Mouse (Mus musculus): Measurements from ENCODE around the gene Scn1b.

Scn1b gene

DNA sequence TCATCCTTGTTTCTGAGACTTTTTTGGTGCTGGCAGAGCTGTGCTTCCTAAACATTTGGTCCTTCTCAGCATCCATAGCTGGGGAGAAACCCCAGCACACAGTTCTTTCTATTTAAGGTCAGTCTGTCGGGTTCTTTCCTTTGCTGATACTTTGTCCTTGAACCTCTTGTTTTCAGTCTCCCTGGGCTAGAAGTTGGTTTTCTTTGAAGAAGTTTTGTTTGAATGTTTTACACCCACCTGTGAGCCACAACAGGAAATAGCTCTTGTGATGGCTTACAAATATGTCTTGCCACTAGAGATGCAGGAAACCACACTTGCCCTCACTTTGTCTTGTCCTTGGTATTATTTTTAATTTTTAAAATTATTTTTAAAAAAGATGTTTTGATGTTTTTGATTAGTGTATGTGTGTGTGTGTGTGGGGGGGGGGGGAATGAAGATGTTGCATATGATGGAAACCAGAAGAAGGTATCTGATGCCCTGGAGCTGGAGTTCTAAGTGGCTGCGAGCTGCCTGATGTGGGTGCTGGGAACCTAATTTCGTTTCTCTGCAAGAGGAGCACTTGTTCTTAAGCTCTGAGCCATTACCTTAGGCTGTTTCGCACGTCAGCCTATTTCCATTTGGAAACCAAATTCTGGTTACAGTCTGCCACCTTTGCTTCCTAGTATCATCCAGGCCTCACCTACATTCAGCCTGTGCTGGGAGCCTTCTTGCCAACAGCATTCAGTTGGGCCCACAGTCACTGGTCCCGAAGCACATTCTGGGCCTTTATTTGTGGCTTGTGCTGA lies 26.9 kb upstream of the Scn1b start:
- peak; percentile 38 for DNase-seq (ENCODE audit: low read depth, low spot score)
- H3K36me3 ChIP-seq (ENCODE audit: control insufficient read depth, insufficient read depth, low read length, poor library complexity, severe bottlenecking): no peaks in the 10 kb centered on the region
- no peaks in the 10 kb centered on the region for H3K27me3 ChIP-seq (ENCODE audit: control insufficient read depth, insufficient read depth, low read length, poor library complexity, severe bottlenecking)

DNA sequence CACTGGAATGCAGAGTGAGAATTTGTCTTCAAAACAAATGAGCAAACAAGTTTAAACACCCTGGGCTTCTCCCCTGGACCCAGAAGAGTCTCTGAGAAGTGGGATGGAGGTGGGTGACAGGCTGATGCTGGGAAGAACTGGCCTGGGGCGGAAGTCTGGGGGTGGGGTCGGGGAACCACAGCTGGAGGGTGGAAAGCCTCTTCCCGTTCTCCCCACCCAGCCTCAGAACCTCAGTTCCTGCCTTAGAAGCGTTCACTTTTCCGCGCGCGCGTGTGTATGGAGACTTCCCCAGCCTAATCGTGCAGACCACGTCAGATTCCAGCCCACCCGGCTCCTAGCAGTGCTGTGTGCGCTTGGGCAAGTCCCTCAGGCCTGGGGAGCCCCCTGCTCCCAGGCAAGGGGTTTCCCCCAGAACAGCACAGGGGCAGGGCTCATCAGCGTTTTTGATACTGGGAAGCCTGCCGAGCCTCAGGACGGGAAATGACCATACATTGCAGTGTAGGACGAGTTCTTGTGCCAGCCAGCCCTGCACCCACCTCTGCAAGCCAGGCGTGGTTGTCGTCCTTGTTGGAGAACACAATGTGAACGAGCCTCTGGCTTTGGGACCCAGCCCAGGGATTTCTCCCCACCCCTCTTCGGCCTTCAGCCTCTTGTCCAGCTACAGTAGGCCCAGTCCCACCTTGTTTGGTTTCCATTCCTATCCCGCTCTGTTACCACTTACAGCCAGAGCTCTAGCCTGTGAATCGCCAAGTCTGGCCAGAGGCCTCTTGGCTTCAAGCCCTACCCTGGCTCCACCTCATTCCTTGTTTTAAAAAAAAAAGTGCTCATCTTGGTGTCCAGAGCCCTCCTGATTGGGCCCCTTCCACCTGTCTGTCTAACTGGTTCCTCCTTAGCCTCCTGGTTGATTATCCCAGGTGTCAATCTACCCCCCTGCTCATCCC lies 24.8 kb upstream of the Scn1b start:
- no peaks in the 10 kb centered on the region for H3K27me3 ChIP-seq (ENCODE audit: control insufficient read depth, insufficient read depth, low read length, poor library complexity, severe bottlenecking)
- peak; percentile 75 for DNase-seq (ENCODE audit: low read depth, low spot score)
- H3K36me3 ChIP-seq (ENCODE audit: control insufficient read depth, insufficient read depth, low read length, poor library complexity, severe bottlenecking): no peaks in the 10 kb centered on the region; the same call in 1 of the 2 replicates

DNA sequence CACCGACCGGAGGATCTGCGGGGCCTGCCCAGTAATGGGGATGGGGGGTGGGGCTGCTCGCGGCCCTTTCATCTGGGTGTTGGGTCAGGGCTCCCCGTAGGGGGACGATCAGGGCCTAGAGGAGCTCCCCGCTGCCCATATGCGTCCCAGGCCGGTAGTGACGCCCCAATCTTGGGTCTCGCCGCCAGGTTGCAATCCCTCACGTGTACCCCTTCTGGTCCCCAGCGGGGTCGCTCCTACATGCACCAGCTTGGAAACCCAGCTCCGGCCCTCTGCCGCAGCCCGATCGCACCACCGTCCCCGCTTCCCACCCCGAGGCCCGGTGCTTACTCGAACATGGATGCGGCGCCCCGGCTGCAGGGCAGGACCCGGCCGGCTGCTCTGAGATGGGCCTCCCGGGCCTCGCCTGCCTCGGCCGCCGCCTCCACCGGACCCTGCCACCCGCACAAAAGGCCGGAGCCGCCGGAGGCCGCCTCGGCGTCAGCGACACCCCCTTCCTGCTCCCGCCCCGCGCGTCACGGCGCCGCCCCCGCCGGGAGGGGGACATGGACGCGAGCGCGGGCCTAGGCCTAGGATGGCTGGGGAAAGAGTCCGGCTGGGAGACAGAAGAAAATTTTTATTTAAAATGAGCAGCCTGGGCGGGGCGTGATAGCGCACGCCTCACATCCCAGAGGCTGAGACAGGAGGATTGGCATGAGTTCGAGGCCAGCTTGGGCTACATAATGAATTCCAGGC lies 23.9 kb upstream of the Scn1b start:
- no peaks in the 10 kb centered on the region; the same call in 1 of the 2 replicates for H3K36me3 ChIP-seq (ENCODE audit: control insufficient read depth, insufficient read depth, low read length, poor library complexity, severe bottlenecking)
- H3K27me3 ChIP-seq (ENCODE audit: control insufficient read depth, insufficient read depth, low read length, poor library complexity, severe bottlenecking): no peaks in the 10 kb centered on the region
- peak; percentile 73 for DNase-seq (ENCODE audit: low read depth, low spot score)

DNA sequence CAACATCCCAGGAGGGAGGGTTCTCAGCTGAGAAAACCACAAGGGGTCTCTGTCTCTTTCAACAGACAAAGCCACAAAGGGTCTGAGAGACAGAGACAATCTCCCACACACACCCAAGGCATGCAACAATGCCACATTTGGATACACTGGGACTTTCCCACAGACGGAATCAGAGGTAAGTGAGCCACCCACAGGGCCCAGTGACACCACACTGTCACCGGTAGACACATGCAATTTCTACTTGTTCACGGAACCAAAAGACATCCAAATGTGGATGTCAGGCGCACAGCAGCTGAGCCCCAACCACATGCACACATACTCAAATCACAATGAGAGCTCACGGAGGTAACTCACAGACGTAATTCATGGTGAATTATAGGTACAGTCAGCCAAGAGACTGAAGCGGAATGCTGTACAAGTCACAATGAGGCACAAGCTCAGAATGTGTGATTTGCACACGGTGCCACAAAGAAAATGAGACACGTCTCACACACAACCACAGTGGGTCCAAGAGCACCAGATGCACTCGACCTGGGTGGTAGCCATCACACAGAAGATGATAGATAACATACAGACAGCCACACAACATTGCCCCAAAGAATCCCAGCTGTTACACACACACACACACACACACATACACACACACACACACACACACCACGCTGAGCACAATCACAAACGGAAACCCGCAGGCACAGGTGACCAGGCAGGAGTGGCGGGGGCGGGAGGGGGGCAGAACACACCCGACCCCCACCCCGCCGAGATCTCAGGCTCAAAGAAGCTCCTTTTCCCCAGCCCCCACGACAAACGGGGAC lies 23.2 kb upstream of the Scn1b start:
- Histone ChIP-seq H3K36me3 (ENCODE audit: control insufficient read depth, insufficient read depth, low read length, poor library complexity, severe bottlenecking) (no peaks in the 10 kb centered on the region; the same call in 1 of the 2 replicates), H3K27me3 (ENCODE audit: control insufficient read depth, insufficient read depth, low read length, poor library complexity, severe bottlenecking) (no peaks in the 10 kb centered on the region)
- DNase-seq (ENCODE audit: low read depth, low spot score): peak; percentile 73

DNA sequence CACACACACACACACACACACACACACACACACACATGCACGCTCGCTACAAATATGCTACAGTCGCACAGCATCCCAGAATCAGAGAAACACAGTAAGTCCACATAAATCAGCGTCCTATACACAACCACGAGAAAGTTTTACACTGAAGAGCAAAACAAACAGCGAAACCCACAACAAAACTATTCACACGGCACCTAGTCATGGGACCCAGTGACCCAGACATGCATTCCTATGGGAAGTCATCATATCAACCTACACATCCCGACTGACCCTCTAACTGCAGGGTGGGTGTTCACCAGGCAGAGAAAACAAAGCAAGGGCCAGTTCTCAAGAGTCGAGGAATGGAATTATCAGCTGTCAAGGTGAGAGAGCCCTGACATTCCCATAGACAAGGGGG lies 22.5 kb upstream of the Scn1b start:
- DNase-seq (ENCODE audit: low read depth, low spot score): no peak
- no peaks in the 10 kb centered on the region for H3K27me3 ChIP-seq (ENCODE audit: control insufficient read depth, insufficient read depth, low read length, poor library complexity, severe bottlenecking)
- H3K36me3 ChIP-seq (ENCODE audit: control insufficient read depth, insufficient read depth, low read length, poor library complexity, severe bottlenecking): no peaks in the 10 kb centered on the region; the same call in 1 of the 2 replicates

DNA sequence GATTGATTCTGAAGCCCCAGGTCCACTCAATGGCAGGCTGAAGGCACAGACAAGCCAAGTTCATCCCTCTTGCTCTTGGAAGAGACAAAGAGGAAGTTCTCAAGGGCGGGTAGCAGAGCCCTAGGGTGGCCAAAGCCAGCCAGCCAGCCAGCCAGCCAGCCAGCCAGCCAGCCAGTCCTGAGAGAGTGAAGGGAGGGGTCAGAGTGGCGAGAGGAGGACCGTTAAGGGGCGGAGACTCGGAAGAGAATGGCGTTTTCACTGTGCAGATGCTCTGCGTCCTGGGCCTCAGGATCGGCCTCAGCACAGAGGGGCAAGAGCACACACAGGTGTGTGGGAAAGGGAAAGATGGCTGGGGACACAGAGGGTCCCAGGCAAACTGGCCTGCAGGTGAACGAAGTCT lies 22.0 kb upstream of the Scn1b start:
- Histone ChIP-seq H3K27me3 (ENCODE audit: control insufficient read depth, insufficient read depth, low read length, poor library complexity, severe bottlenecking) (no peaks in the 10 kb centered on the region), H3K36me3 (ENCODE audit: control insufficient read depth, insufficient read depth, low read length, poor library complexity, severe bottlenecking) (no peaks in the 10 kb centered on the region; the same call in 1 of the 2 replicates)
- DNase-seq (ENCODE audit: low read depth, low spot score): peak; percentile 79

DNA sequence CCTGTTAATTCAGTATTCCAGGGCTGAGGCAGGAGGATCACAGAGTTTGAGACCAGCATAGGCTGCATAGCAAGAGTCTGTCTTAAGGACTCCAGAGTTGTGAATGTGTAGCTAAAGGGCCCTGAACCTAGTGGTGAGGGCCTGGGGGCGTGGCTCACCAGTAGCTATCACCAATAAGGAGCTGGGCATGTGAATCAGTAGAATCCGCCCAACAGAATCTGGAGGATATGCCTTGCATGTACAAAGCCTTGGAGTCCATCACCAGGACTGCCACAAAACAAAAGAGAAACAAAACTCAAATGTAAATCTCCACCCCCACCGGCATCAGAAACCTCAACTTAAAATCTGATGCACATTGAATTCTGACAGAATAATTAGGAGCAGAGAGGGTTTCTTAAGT lies 21.3 kb upstream of the Scn1b start:
- no peak for DNase-seq (ENCODE audit: low read depth, low spot score)
- Histone ChIP-seq H3K27me3 (ENCODE audit: control insufficient read depth, insufficient read depth, low read length, poor library complexity, severe bottlenecking) (no peaks in the 10 kb centered on the region), H3K36me3 (ENCODE audit: control insufficient read depth, insufficient read depth, low read length, poor library complexity, severe bottlenecking) (peaks cover 3% of the 10 kb centered on the region)

DNA sequence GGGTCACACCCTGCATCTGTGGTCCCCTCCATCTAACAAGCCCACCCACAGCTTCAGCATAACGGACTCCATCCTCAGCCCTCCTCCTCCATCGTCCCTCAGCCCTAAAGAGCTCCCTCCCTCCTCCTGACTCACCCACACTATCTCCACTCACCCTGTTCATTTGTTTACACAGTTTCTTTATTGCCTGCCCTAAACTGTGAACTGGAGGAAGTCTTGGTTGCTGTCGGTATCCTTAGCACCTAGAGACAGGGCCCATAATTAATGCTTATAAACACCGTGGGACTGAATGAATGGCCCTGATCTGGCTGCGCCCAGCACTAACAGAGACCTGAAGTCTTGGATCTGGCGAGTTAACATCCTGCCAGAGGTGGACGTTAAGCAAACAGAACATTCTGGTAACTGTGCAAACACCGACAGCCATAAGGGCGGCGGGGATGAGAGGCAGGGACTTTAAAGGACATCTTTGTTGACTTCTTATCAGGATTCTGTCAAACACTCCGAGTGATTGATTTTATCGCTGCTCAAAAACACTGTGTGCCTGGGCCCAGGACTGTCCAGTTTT lies 18.9 kb upstream of the Scn1b start:
- DNase-seq (ENCODE audit: low read depth, low spot score): no peak
- H3K27me3 ChIP-seq (ENCODE audit: control insufficient read depth, insufficient read depth, low read length, poor library complexity, severe bottlenecking): no peaks in the 10 kb centered on the region
- peaks cover 3% of the 10 kb centered on the region for H3K36me3 ChIP-seq (ENCODE audit: control insufficient read depth, insufficient read depth, low read length, poor library complexity, severe bottlenecking)

DNA sequence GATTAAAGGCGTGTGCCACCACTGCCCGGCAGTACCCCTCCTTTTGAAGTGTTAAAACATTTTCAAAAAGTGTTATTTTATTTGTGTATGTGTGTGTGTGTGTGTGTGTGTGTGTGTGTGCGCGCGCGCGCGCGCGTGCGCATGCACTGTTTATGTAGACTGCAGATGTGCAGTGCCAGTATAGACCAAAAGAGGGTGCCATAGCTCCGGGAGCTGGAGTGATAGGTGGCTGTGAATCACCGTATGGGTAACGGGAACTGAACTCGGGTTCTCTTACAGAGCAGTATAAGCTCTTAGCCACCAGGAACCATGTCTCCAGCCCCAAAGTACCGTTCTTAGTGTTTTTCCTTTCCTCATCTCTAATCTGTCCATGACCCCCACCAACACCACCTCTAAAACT lies 18.1 kb upstream of the Scn1b start:
- H3K27me3 ChIP-seq (ENCODE audit: control insufficient read depth, insufficient read depth, low read length, poor library complexity, severe bottlenecking): no peaks in the 10 kb centered on the region
- peaks cover 3% of the 10 kb centered on the region for H3K36me3 ChIP-seq (ENCODE audit: control insufficient read depth, insufficient read depth, low read length, poor library complexity, severe bottlenecking)
- DNase-seq (ENCODE audit: low read depth, low spot score): no peak

DNA sequence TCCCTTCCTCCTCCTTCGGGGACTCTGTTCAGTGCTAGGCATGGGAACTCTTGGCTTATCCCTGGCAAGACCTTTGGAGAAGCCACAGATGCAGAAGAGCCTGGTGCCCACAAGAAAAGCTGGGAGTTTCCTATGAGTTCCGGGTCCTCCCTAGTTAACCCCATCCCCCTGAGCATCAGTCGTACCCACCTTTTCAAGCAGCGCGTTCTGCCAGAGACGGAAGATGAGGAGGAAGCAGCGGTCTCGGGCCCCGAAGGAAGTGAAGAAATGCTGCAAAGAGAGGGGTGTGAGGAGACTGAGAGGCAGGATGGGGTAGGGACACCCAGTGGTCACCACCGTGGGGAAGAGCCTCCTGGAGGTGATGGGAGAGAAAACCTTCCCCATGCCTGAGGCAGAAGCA lies 14.1 kb upstream of the Scn1b start:
- no peak for DNase-seq (ENCODE audit: low read depth, low spot score)
- no peaks in the 10 kb centered on the region for H3K27me3 ChIP-seq (ENCODE audit: control insufficient read depth, insufficient read depth, low read length, poor library complexity, severe bottlenecking)
- H3K36me3 ChIP-seq (ENCODE audit: control insufficient read depth, insufficient read depth, low read length, poor library complexity, severe bottlenecking): peaks cover 8% of the 10 kb centered on the region

DNA sequence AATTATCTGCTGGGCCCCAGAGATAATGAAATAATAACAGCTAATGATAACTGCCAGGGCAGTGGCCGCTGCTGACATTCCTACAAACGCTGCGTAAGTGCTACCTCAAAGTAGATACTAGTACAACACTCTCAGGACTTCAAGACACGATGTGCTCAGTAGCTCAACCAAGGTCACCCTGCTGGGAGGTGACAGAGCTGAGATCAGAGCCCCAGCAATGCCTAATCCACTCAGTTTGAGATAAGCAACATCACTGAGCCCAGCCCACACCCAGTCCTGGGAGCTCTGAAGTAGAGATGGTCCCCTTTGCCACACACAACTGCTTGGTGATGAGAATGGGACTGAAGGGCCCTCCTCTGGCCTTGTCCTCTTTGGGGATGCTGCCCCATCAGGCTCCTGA lies 13.5 kb upstream of the Scn1b start:
- Histone ChIP-seq H3K36me3 (ENCODE audit: control insufficient read depth, insufficient read depth, low read length, poor library complexity, severe bottlenecking) (peaks cover 14% of the 10 kb centered on the region), H3K27me3 (ENCODE audit: control insufficient read depth, insufficient read depth, low read length, poor library complexity, severe bottlenecking) (no peaks in the 10 kb centered on the region)
- no peak for DNase-seq (ENCODE audit: low read depth, low spot score)

DNA sequence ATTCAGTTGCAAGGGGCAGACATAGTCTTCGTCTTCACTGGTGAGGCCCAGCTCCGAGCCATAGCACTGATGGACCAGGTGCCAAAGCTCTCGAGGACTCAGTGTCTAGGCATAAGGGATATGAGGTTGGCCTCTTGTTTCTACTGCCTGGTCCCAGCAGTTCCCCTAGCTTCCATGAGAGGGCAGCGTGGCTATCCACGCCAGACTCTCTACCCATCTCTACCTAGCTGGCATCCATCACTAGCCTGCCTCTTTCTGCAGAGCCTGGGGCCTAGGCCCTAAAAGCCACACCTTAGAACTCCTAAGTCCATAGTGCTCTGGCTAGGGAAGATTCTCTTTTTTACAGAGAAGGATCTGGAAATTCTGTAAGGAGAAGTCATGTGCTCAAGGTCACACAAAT lies 13.0 kb upstream of the Scn1b start:
- Histone ChIP-seq H3K27me3 (ENCODE audit: control insufficient read depth, insufficient read depth, low read length, poor library complexity, severe bottlenecking) (no peaks in the 10 kb centered on the region), H3K36me3 (ENCODE audit: control insufficient read depth, insufficient read depth, low read length, poor library complexity, severe bottlenecking) (peaks cover 18% of the 10 kb centered on the region)
- peak; percentile 81 for DNase-seq (ENCODE audit: low read depth, low spot score)

DNA sequence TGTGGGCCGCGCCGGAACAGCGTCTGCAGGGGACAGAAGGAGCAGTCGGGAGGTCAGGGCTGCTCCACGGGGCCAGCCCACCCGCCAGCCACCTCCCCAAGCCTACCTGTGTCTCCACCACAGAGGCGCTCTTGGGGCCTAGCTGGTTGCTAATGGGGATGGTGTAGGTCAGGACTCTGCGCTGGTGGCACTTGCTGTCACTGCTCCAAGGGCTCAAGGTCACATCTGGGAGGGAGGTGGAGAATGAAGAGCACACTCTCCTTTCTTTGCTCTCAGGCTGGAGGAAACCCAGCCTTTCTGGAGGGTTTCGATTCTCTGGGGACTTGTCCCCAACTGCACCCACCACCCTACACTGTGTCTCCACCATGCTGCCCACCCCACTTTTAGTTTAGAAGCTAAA lies 8.9 kb upstream of the Scn1b start:
- no peaks in the 10 kb centered on the region for H3K27me3 ChIP-seq (ENCODE audit: control insufficient read depth, insufficient read depth, low read length, poor library complexity, severe bottlenecking)
- peaks cover 22% of the 10 kb centered on the region for H3K36me3 ChIP-seq (ENCODE audit: control insufficient read depth, insufficient read depth, low read length, poor library complexity, severe bottlenecking)
- no peak for DNase-seq (ENCODE audit: low read depth, low spot score)

DNA sequence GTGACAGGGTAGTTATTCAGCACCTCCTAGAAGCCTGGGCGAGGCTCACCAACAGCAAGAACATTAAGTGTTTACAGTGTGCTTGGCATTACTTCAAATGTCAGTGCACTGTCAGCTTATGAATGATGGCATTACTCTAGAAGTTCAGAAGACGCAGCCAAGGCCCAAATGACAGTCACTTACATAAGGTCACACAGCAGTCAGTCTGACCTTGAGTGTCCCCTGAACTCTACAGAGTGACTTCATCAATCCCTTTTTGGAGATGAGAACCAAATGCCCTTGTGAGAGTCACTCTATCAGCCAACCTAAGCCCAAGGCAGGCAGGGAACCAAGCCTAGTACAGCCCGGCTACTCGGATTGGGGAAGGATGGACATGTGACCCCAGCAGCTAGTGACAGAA lies 5.1 kb upstream of the Scn1b start:
- H3K36me3 ChIP-seq (ENCODE audit: control insufficient read depth, insufficient read depth, low read length, poor library complexity, severe bottlenecking): peaks cover 20% of the 10 kb centered on the region

More for the DNA sequence above, 5.1 kb upstream of the Scn1b start:
- no peak for DNase-seq (ENCODE audit: low read depth, low spot score)
- peaks cover 2% of the 10 kb centered on the region; the same call in 1 of the 2 replicates for H3K27me3 ChIP-seq (ENCODE audit: control insufficient read depth, insufficient read depth, low read length, poor library complexity, severe bottlenecking)

Data from splenic B cell, adult 2 months (primary cell).